Mouse (Mus musculus) erythroblast, adult 5-6 weeks (primary cell): ENCODE data around the gene Hace1. TPM values are rescaled to one million over a fixed set of nuclear protein-coding genes. Genes with fewer than 3 reads are reported as not detected.
"Not testable (repeated sequence)": the region's sequence is repeated elsewhere in the genome, so short reads cannot be mapped to it uniquely, and the experiment has no call there.

Experiments
- ATAC-seq: replicated peaks from 2 replicates; pipeline ENCODE4 v1.8.0; 2016; ENCODE audit warnings: moderate number of reproducible peaks, mild to moderate bottlenecking, moderate TSS enrichment, inconsistent platforms; ENCODE audit not compliant: poor library complexity, low FRiP score, severe bottlenecking
- total RNA-seq, 2 experiments: library from RNA; stranded (forward) in 1 of 2; stranded (reverse) in 1 of 2; fragments of 150-400 nt in 1 of 2; fragments of 200-764, 138-1000 nt in 1 of 2; gene quantifications; 2 replicates each; pipeline versions ENCODE4 v1.2.3 to v1.2.4; 2015 to 2017; ENCODE audit warnings: low replicate concordance in 2 of 2

The Hace1 gene
- 109 and 149 TPM in 2 replicates for total RNA-seq (2015; ENCODE audit: low replicate concordance)
- 146 and 158 TPM in 2 replicates for total RNA-seq (2017; ENCODE audit: low replicate concordance)

DNA sequence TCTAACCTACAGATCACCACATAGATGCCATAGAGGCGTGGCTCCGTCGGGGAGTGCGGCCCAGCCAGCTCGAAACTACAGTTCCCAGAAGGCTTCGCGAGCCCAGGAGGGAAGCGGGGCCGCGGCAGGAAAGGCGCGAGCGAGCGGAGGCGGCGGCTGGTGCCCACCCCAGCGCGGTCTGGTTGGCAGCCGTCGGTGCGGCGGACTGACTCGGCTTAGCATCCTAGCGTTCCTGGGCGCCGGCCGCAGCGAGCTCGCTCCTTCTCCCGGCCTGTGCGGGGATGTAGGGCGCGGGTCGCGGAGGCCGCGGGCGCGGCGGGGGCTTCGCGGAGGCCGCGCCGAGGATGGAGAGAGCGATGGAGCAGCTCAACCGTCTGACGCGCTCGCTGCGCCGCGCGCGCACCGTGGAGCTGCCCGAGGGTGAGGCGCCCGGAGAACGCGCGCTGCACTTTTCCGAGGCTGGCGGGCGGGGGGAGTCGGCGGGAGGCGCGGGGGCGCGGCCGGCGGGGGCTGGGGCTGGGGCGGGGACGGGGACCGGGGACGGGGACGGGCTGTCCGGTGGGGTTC is at the start of gene Hace1:
Gene Hace1 (plus strand): TSS at position 99 of the 567 bp plus-strand sequence.
- ATAC-seq = peak; percentile 95

DNA sequence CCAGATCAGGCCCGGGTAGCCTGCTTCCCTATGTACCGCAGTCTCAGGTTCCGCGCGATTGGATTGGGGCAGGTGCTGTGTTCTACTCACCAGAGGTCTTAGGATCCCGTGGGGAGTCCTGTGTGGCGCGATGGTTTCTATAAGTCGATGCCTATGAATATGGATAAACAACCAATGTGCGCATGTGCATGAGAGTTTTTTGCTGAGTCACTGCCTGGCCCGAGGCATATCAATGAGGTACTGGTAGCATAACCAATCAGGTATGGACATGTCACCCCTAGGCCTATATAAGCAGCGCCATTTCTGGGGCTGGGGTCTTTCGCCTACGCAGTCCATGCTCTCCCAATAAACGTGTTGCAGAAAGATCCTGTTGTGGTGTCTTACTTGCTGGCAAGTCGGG is 40.3 kb upstream of the Hace1 start:
- not testable (repeated sequence) for ATAC-seq

DNA sequence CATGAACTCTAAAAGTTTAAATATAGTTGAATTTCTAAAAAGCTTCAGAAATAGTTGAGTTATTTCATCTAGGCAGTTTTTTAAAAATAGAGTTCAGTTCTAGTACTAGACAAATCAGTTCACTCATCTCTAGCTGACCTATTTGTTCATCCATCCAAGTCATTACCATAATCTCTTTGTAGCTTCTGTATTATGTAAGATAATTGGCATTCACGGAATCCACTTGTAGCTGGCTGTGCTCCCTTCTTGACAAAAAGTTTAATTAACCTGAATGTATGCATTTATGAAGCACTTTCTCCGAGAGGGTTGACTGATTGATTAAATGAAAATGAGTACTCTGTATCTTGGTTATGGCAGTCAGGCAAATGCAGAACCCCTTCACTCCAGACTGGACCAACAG is 34.9 kb upstream of the Hace1 start:
- no peak for ATAC-seq

DNA sequence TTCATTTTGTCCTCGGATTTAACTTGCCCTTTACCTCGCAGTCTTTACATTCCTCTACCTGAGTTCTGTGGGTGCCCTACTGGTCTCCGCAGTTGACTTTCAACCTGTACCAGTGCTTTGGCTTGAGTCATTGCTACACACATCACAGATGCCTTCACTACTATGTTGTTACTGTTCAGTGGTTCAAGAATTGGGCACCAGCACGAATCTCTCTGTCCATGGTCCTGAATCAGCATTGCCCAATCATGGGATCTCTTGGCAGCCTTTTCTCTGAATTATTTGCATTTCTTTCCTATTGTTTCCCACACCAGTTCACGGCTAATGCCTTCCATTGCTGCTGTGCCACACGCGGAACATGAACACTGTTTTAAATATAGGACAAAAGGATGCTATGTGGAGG is 30.8 kb upstream of the Hace1 start:
- no peak for ATAC-seq

DNA sequence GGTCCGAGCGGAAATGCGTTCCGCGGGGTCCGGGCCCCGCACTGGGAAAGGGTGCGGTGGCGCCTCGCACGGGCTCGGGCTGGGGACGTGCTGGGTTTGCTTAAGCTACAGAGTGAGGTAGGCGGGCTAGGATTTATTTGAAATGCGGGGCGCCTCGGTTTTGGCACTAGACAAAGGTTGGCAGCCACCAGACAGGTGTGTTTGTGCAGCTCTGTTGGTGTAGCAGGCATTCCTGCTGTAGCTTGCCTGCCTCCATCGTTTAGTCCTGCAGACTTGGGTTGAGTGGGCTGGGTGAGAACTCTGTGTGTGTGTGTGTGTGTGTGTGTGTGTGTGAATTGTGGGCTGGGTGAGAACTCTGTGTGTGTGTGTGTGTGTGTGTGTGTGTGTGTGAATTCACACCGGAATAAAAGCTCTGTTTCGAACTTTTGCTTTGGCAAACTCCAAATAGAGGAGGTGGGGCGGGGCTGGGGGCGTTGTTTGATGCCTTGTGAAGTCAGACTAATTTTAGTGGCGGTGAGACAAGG is 731 bp downstream of the Hace1 start:
- peak; percentile 55 for ATAC-seq

DNA sequence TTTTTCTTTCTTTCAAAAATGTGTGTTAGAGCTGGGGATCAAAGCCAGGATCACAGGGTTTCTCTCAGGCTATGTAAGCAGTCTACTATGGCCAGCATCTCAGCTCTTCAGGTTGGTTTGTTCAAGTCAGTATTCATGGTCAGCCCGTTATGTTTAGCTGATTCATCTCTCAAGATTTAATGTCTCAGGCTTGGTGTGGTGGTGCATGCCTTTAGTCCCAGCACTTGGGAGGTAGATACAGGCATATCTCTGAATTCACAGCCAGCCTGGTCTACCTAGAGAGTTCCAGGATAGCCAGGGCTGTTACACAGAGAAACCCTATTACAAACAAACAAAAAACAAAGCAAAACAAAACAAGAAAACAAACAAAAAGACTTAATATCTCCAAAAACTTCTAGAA is 5.7 kb downstream of the Hace1 start:
- ATAC-seq = peak; percentile 56

DNA sequence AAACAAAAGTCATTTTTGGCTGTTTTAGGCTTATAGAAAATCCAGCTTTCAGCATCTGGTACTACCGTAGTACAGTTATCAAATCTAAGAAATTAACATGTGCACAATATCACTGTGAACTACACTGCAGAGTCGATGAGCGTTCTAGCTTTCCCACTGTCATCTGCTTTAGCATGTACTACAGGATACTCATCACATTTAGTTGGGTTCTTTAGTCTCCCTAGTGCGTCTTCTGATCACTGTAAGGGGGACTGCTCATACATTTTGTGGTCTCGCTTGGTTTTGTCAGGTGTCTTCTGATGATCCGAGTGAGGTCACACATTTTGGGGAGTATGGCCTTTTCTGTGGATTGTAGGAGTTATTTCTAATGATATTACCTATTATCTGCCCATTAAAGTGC is 6.2 kb downstream of the Hace1 start:
- peak; percentile 55 for ATAC-seq

DNA sequence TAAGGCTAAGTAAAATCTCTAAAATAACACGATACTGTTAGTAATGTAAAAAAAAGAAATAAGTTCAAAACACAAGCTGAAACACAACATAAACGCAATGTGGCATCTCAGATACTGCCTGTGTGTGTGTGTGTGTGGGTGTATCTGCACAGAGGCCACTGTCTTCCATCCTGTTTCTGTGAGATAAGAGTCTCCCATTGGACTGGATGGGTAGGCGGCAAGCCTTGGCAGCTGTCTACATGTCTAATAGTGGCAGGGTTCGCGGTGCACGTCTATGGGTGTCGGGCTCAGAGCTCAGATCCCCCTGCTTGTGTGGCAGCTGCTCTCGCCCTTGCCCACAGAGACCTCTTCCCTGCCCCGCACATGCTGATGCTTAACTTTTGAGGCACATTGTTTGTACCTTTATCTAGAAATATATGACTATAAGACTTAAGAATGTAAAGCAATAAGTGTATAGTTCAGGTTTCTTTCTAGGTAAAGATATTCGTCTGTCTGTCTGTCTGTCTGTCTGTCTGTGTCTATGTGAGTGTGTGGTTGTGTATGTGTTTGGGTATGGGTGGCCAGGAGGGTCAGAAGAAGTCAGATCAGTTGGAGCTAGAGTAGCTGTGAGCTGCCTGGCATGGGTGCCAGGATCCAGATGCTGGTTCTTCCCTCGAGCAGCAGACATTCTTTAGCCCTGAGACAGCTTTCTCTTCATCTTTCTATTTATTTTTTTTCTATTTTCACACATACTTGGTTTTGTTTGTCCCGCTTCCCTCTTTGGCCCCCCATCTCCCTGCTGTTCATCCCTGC is 6.9 kb downstream of the Hace1 start:
- ATAC-seq = peak; percentile 94

DNA sequence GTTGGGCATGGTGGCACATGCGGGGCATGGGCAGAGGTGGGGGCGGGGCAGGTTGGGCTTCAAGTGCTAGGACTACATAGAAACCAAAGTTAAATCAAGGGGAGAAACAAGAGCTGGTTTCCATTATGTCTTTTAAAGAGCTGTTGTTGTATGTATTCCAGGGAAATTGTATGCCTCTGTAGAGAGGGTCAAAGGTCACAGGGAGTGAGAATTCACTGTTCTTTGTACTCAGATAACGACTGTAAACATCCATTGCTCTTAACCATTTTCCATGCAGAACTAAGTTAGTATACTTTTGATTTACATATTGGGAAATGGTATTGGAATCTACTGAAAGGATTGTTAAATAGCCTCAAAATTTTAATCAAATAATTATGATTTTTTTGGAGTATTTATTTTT is 28.2 kb downstream of the Hace1 start:
- ATAC-seq = no peak

DNA sequence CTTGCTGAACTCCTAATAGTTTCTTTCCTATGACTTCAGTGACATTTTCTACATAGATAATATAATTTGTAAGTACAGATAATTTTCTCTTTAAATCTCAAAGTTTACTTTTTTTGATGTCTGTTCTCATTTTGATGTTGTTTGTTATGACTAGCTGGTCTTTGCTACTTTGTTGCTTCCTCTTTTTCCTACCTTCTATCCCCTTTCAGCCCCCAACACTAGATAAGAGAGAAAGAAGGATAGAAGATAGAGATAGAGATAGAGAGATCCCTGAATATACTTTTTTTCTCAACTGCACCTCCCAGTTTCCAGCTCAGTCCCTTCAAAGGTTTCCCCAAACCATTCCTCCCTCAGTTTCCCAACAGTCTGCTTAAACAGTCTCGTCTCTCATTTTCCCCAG is 33.1 kb downstream of the Hace1 start:
- no peak for ATAC-seq

DNA sequence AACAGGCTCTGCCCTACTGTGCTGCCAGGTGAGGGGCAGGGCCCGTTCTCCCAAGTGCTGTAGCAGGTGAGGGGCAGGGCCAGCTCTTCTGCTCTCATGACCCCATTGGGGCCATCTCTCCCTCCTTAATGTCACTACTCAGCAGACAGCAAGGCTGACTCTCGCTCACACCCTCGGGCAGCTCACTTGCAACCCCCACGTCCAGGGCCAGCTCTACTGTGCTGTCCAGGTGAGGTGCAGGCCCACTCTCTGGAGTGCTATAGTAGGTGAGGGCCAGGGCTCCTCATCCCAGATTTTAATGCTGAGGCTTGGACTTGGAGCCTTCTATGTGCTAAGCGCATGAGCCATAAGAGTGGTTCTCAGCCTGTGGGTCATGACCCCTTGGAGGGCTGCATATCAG is 38.4 kb downstream of the Hace1 start:
- ATAC-seq = no peak

DNA sequence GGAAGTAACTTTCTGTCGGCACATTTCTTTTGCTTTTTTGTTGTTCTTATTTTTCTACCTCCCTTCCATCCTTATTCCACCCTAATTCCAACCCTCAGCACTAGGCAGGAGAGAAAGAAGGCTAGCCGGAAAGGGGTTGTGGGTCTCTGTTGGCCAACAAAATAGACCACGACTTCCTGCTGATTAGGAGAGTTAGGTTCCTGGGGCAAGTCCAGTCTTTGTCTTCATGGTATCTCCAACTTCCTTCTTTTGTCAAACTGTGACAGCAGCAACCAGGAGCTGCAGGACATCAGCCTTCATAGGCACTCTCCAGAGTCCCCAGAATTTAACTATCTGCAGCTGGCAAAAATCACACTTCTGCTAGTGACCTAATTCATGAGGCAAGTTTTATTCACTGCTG is 41.4 kb downstream of the Hace1 start:
- ATAC-seq = no peak

DNA sequence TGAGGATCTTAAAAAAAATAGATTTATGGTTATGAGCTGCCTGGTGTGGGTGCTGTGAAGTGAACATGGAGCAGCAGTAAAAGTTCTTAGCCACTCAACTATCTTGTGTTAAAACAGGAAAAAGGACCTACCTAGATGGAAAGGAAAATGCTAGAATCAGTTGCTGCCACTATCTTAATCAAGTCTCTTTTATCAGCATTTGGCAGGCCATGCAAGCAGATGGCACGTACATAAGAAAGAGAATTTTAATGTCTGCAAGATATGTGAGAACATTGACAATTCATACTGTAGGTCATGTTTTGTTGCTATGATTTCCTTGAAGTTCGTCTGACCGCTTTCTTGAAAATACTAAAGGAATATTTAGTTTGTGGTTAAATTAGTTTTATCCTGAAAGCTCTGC is 54.4 kb downstream of the Hace1 start:
- ATAC-seq = no peak

DNA sequence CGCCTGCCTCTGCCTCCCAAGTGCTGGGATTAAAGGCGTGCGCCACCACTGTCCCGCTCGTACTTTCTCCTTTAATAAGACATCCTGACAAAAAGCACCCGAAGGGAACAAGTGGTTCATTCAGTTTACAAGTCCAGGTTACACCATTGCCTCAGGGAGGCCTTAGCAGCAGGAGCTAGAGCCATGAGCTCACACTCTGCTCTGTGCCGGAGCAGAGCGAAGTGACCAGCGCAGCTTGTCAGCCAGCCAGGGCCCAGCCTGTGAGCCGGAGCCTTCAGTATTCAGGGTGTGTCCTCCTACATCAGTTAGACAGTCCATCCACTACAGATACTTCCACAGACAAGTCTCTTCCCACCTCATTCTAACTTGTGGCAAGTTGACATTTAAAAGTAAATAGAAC is 55.0 kb downstream of the Hace1 start:
- ATAC-seq = no peak

DNA sequence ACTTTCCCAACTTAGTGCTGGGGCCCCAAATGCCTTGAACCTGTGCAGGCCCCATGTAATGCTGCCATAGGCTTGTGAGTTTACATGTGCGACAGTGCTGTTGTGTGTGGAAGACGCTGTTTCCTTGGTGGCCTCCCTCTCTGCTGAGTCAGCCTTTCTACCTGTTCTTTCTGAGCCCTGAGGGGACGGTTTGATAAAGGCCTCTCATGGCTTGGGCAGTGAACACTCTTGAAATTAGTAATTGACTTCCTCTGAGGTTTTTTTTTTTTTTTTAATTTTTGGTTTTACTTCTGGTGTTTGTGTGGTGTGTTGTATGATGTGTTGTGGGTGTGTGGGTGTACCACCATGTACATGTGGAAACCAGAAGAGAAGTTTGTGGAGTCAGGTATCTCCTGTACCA is 57.6 kb downstream of the Hace1 start:
- ATAC-seq = no peak

DNA sequence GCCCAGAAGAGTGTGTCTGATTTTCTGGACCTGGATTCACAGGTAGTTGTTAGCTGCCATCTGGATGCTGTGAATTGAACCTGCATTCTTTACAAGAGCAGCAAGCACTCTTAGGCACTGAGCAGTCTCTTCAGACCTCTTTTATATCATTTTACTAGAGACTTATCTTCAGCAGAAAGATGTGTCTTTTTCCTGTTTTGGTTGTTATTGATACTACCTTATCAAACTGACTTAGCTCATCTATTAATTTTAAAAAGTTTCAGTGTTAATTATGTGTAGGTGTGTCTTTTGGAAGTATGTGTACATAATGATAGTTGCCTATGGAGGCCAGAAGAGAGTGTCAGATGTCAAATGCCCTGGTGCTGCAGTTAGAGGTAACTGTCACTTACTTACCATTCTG is 62.1 kb downstream of the Hace1 start:
- ATAC-seq = no peak

DNA sequence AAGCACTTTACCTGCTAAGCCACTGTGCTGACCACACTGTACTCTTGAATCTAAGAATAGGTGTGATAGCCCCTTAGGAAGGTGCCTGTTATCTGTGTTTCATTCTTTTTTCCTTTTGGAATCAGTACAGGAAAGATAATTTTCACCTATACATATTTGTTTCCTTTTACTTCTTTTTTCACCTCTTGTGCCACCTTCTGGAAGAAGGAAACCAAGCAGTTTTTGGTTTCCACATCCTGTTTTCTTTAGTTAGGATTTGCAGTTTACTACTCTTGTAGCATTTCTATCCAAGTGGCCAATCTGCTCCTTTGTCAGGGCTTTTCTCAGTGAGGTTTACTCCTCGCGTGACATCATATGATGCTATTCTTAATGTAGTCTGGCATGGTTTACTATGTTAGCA is 76.4 kb downstream of the Hace1 start:
- ATAC-seq = no peak

DNA sequence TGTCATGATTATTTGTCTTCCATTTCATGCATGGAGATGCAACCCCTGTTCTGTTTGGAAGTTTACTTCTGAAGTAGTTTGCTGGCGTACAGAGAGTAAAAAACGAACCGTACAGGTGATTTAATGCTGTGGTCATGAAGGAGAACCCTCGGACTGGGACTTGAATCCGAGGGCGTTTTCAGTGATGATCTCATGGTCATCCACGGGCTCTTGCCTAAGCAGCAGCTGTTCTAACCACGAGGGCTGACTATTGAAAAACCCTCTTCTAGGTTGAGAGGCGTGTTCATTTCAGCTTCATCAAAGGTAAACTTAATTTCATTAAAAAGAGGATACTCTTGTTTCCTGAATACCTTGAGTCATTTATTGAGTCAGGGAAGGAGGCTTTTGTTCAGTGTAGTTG is 84.4 kb downstream of the Hace1 start:
- no peak for ATAC-seq

DNA sequence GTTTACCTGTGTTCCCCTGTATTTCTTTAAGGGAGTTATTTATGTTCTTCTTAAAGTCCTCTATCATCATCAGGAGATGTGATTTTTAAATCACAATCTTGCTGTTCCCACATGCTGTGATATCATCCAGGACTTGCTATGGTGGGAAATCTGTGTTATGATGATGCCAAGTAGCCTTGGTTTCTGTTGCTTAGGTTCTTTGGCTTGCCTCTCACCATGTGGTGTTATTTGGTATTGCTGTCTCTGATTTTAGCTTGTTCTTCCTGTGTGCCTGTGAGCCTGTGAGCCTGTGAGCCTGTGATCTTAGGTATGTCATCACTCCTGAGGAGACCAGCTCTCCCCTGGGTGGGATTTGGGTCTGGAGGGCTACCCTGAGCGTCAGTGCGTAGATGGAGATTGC is 90.6 kb downstream of the Hace1 start:
- ATAC-seq = no peak

DNA sequence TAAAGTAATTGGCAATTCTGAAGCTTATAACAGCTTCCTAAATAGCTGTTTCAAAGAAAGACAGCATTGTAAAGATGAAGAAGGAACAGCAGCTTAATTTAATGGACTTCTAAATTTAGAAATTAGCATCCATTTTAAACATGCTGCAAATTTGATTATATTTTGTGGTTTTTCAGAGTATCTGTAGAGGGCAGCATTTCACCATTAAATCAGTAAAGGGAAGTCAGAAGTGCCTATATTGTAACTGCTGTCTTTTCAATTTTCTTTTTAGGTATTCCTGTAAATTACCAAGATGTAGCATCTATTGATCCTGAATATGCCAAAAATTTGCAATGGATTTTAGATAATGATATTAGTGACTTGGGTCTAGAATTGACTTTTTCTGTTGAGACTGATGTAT is 99.2 kb downstream of the Hace1 start:
- ATAC-seq = no peak

DNA sequence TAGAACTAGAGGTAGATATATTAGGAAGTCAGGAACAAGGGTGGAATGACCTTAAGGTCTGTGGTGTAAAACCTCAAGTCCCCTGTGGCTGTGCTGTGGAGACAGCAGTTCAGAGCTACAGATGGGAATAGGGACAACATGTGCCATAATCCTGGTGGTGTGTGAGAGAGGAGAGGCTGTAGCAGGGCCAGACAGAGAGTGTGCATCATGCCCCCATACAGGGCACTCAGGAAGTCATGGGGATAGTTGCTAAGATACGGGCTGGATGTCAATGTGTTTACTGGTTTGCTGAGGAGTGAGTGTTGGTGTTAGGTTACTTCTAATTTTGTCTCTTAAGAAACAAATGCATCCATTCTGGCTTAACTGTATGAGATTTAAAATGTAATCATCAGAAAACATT is 108.6 kb downstream of the Hace1 start:
- ATAC-seq = no peak
